Mouse (Mus musculus): ENCODE measurements around the gene Dio3. TPM values are rescaled to one million over a fixed set of nuclear protein-coding genes. Genes with fewer than 3 reads are reported as not detected.

Gene Dio3
- total RNA-seq (2017), result not detected in 2 replicates

GRCm38 (mm10) chr12:110278853-110279252 lies at the start of gene Dio3:
Dio3 (plus strand) TSS chr12:110279068.
- no peak for ATAC-seq (ENCODE audit: extremely low read depth, insufficient number of reproducible peaks, low FRiP score, poor library complexity, severe bottlenecking)

- no peak for ATAC-seq (ENCODE audit: extremely low read depth, insufficient number of reproducible peaks, low FRiP score, poor library complexity, severe bottlenecking)
Measured at GRCm38 (mm10) chr12:110230296-110230695, 48.6 kb upstream of the Dio3 start.

- no peak for ATAC-seq (ENCODE audit: extremely low read depth, insufficient number of reproducible peaks, low FRiP score, poor library complexity, severe bottlenecking)
Measured at GRCm38 (mm10) chr12:110230767-110231166, 48.1 kb upstream of the Dio3 start.

- no peak for ATAC-seq (ENCODE audit: extremely low read depth, insufficient number of reproducible peaks, low FRiP score, poor library complexity, severe bottlenecking)
Measured at GRCm38 (mm10) chr12:110231709-110232600, 46.9 kb upstream of the Dio3 start.

- ATAC-seq (ENCODE audit: extremely low read depth, insufficient number of reproducible peaks, low FRiP score, poor library complexity, severe bottlenecking), result no peak
Measured at GRCm38 (mm10) chr12:110235908-110236307, 43.0 kb upstream of the Dio3 start.

- no peak for ATAC-seq (ENCODE audit: extremely low read depth, insufficient number of reproducible peaks, low FRiP score, poor library complexity, severe bottlenecking)
Measured at GRCm38 (mm10) chr12:110237046-110237445, 41.8 kb upstream of the Dio3 start.

- ATAC-seq (ENCODE audit: extremely low read depth, insufficient number of reproducible peaks, low FRiP score, poor library complexity, severe bottlenecking), result no peak
Measured at GRCm38 (mm10) chr12:110239358-110239757, 39.5 kb upstream of the Dio3 start.

- no peak for ATAC-seq (ENCODE audit: extremely low read depth, insufficient number of reproducible peaks, low FRiP score, poor library complexity, severe bottlenecking)
Measured at GRCm38 (mm10) chr12:110244581-110244980, 34.3 kb upstream of the Dio3 start.

GRCm38 (mm10) chr12:110245461-110245860 lies 33.4 kb upstream of the Dio3 start:
- no peak for ATAC-seq (ENCODE audit: extremely low read depth, insufficient number of reproducible peaks, low FRiP score, poor library complexity, severe bottlenecking)

- ATAC-seq (ENCODE audit: extremely low read depth, insufficient number of reproducible peaks, low FRiP score, poor library complexity, severe bottlenecking), result no peak
Measured at GRCm38 (mm10) chr12:110252163-110252575, 26.7 kb upstream of the Dio3 start.

- no peak for ATAC-seq (ENCODE audit: extremely low read depth, insufficient number of reproducible peaks, low FRiP score, poor library complexity, severe bottlenecking)
Measured at GRCm38 (mm10) chr12:110255731-110256130, 23.1 kb upstream of the Dio3 start.

- ATAC-seq (ENCODE audit: extremely low read depth, insufficient number of reproducible peaks, low FRiP score, poor library complexity, severe bottlenecking), result no peak
Measured at GRCm38 (mm10) chr12:110256478-110257220, 22.2 kb upstream of the Dio3 start.

GRCm38 (mm10) chr12:110268226-110268625 lies 10.6 kb upstream of the Dio3 start:
- ATAC-seq (ENCODE audit: extremely low read depth, insufficient number of reproducible peaks, low FRiP score, poor library complexity, severe bottlenecking), result no peak

- ATAC-seq (ENCODE audit: extremely low read depth, insufficient number of reproducible peaks, low FRiP score, poor library complexity, severe bottlenecking), result no peak
Measured at GRCm38 (mm10) chr12:110269686-110270085, 9.2 kb upstream of the Dio3 start.

- no peak for ATAC-seq (ENCODE audit: extremely low read depth, insufficient number of reproducible peaks, low FRiP score, poor library complexity, severe bottlenecking)
Measured at GRCm38 (mm10) chr12:110276034-110276433, 2.8 kb upstream of the Dio3 start.

- ATAC-seq (ENCODE audit: extremely low read depth, insufficient number of reproducible peaks, low FRiP score, poor library complexity, severe bottlenecking), result no peak
Measured at GRCm38 (mm10) chr12:110277259-110277964, 1.5 kb upstream of the Dio3 start.

- no peak for ATAC-seq (ENCODE audit: extremely low read depth, insufficient number of reproducible peaks, low FRiP score, poor library complexity, severe bottlenecking)
Measured at GRCm38 (mm10) chr12:110277965-110278307, 932 bp upstream of the Dio3 start.

- no peak for ATAC-seq (ENCODE audit: extremely low read depth, insufficient number of reproducible peaks, low FRiP score, poor library complexity, severe bottlenecking)
Measured at GRCm38 (mm10) chr12:110280373-110280772, 1.5 kb downstream of the Dio3 start.

- ATAC-seq (ENCODE audit: extremely low read depth, insufficient number of reproducible peaks, low FRiP score, poor library complexity, severe bottlenecking), result no peak
Measured at GRCm38 (mm10) chr12:110283792-110284191, 4.9 kb downstream of the Dio3 start.

GRCm38 (mm10) chr12:110292816-110293215 lies 13.9 kb downstream of the Dio3 start:
- no peak for ATAC-seq (ENCODE audit: extremely low read depth, insufficient number of reproducible peaks, low FRiP score, poor library complexity, severe bottlenecking)
